Comparison of ENCODE assay signal across 27 mouse cellular contexts in genomic region chr11:85649373-85649772, GRCm38 (mm10).
DNase-seq lines count a peak whose midpoint lies in the region; ATAC-seq and TF ChIP-seq lines count a peak whose summit lies in the region.
"Had no signal": no experiment of that assay in that cellular context is flagged by ENCODE, and none has a peak within 500 bp of the region (broad histone marks: within the 10 kb centered on the region; RNA-seq: fewer than 3 reads in every experiment).

No protein-coding gene starts in this region.

- ATAC-seq in kidney, embryonic 16.5 days (ENCODE audit: low FRiP score, low TSS enrichment), result peak; percentile 81
- no peak for ATAC-seq in hindbrain, postnatal 0 days
- ATAC-seq: forebrain, embryonic 16.5 days; midbrain, embryonic 15.5 days had no signal

- 34% methylated on average over 9 of the region's 9 CpGs for WGBS in kidney, embryonic 16.5 days
- 74% methylated on average over 9 of the region's 9 CpGs for WGBS in hindbrain, postnatal 0 days

- H3K27ac ChIP-seq in kidney, embryonic 16.5 days (ENCODE audit: low read length), result no peak overlapping the region
- no peak overlapping the region for H3K27ac ChIP-seq in left cerebral cortex, adult 2 months
- H3K27ac ChIP-seq in hindbrain, postnatal 0 days, result no peak overlapping the region
- H3K27ac ChIP-seq: gastrocnemius, adult 2 months; heart, embryonic 13.5 days; hindbrain, embryonic 10.5 days; hindbrain, embryonic 15.5 days; layer of hippocampus, adult 2 months; liver, embryonic 14.5 days; midbrain, embryonic 15.5 days; neural tube, embryonic 15.5 days had no signal

- H3K4me2 ChIP-seq in kidney, embryonic 16.5 days (replicated peaks; ENCODE audit: low read depth, low read length), result no peak overlapping the region
- no peak overlapping the region for H3K4me2 ChIP-seq in hindbrain, postnatal 0 days (ENCODE audit: low read depth, low read length)
- H3K4me2 ChIP-seq: heart, embryonic 13.5 days; hindbrain, embryonic 15.5 days; midbrain, embryonic 15.5 days; neural tube, embryonic 15.5 days; stomach, embryonic 15.5 days had no signal

- no peak overlapping the region for H3K4me3 ChIP-seq in kidney, embryonic 16.5 days (ENCODE audit: low read length)
- H3K4me3 ChIP-seq in left cerebral cortex, adult 2 months, result no peak overlapping the region
- H3K4me3 ChIP-seq in hindbrain, postnatal 0 days (ENCODE audit: low read length), result no peak overlapping the region
- H3K4me3 ChIP-seq: gastrocnemius, adult 2 months; heart, embryonic 13.5 days; hindbrain, embryonic 10.5 days; hindbrain, embryonic 15.5 days; layer of hippocampus, adult 2 months; midbrain, embryonic 15.5 days; neural tube, embryonic 15.5 days; stomach, embryonic 15.5 days had no signal

- peaks cover 30% of the 10 kb centered on the region for H3K27me3 ChIP-seq in kidney, embryonic 16.5 days (ENCODE audit: insufficient read depth, low read length)
- H3K27me3 ChIP-seq in hindbrain, postnatal 0 days (ENCODE audit: insufficient read depth, low read length), result no peaks in the 10 kb centered on the region
- H3K27me3 ChIP-seq: heart, embryonic 13.5 days; hindbrain, embryonic 15.5 days; midbrain, embryonic 15.5 days; neural tube, embryonic 15.5 days; stomach, embryonic 15.5 days had no signal

- intact Hi-C loops in left cerebral cortex, adult 2 months (cut with DNase I), result no loop called here

- DNase-seq in adrenal gland, adult 2 months, result peak; percentile 37
- DNase-seq in adrenal gland, adult 18-20 months (ENCODE audit: low spot score in 2 of 2), result no peak
- DNase-seq in Muller cell, postnatal 12 days (ENCODE audit: inconsistent ontology term), result peak; percentile 69
- peak; percentile 18 for DNase-seq in kidney, adult 18-20 months
- DNase-seq in left cerebral cortex, adult 2 months (ENCODE audit: extremely low spot score in 1 of 2, low spot score in 2 of 2), result no peak
- DNase-seq in hindbrain, postnatal 0 days (ENCODE audit: low spot score), result no peak
- DNase-seq in urinary bladder, adult 18-20 months (ENCODE audit: low spot score in 2 of 2), result no peak
- DNase-seq: cerebellum, adult 9-10 months; cerebellum, postnatal 36 days; gastrocnemius, adult 2 months; gastrocnemius, postnatal 36 days; heart, postnatal 10 days; left cerebral cortex, postnatal 4 days; lung, adult 2 months; lung, postnatal 10 days; right cerebral cortex, postnatal 25 days had no signal

- no peaks in the 10 kb centered on the region for H3K9me3 ChIP-seq in kidney, embryonic 16.5 days (ENCODE audit: low read length)
- no peaks in the 10 kb centered on the region for H3K9me3 ChIP-seq in hindbrain, postnatal 0 days (ENCODE audit: low read length)
- H3K9me3 ChIP-seq: G1E; heart, embryonic 13.5 days; hindbrain, embryonic 10.5 days; hindbrain, embryonic 15.5 days; midbrain, embryonic 15.5 days; neural tube, embryonic 15.5 days; stomach, embryonic 15.5 days had no signal

- no peak overlapping the region for H3K9ac ChIP-seq in kidney, embryonic 16.5 days (replicated peaks; ENCODE audit: low read length)
- no peak overlapping the region for H3K9ac ChIP-seq in hindbrain, postnatal 0 days (replicated peaks; ENCODE audit: low read length)
- H3K9ac ChIP-seq: heart, embryonic 13.5 days; hindbrain, embryonic 15.5 days; liver, embryonic 14.5 days; midbrain, embryonic 15.5 days; neural tube, embryonic 15.5 days; stomach, embryonic 15.5 days had no signal

- TF ChIP-seq CTCF in left cerebral cortex, adult 2 months (IDR thresholded peaks at IDR 0.05), result no peak
- no peak for TF ChIP-seq CTCF in hindbrain, postnatal 0 days (IDR thresholded peaks at IDR 0.05; ENCODE audit: low read depth)

- H3K4me1 ChIP-seq in kidney, embryonic 16.5 days (ENCODE audit: insufficient read depth, low read length), result peaks cover 17% of the 10 kb centered on the region
- no peaks in the 10 kb centered on the region for H3K4me1 ChIP-seq in hindbrain, postnatal 0 days (ENCODE audit: insufficient read depth, low read length)
- H3K4me1 ChIP-seq: hindbrain, embryonic 15.5 days; stomach, embryonic 15.5 days had no signal

- H3K36me3 ChIP-seq in kidney, embryonic 16.5 days (ENCODE audit: insufficient read depth, low read length), result no peaks in the 10 kb centered on the region
- no peaks in the 10 kb centered on the region for H3K36me3 ChIP-seq in hindbrain, postnatal 0 days (ENCODE audit: insufficient read depth, low read length)
- H3K36me3 ChIP-seq: G1E; heart, embryonic 13.5 days; hindbrain, embryonic 10.5 days; hindbrain, embryonic 15.5 days; midbrain, embryonic 15.5 days; neural tube, embryonic 15.5 days; stomach, embryonic 15.5 days had no signal

Comparison
In these comparisons a context has a peak if more than half of its experiments do, and no peak if none do; other contexts are left out.
1. DNase-seq: peak in adrenal gland, adult 2 months (single experiment), Muller cell, postnatal 12 days (single experiment) and kidney, adult 18-20 months (single experiment); none in adrenal gland, adult 18-20 months (0 of 2), left cerebral cortex, adult 2 months (0 of 2), hindbrain, postnatal 0 days (single experiment) and urinary bladder, adult 18-20 months (0 of 2).